Mouse (Mus musculus): Measurements from ENCODE around the gene Ptpn23. TPM values are rescaled to one million over a fixed set of nuclear protein-coding genes. Genes with fewer than 3 reads are reported as not detected.
"Not testable (repeated sequence)": the region's sequence is repeated elsewhere in the genome, so short reads cannot be mapped to it uniquely, and the experiment has no call there.

The Ptpn23 gene
- polyA plus RNA-seq, 1 experiment = 39.5 TPM

- H3K27ac ChIP-seq (ENCODE audit: insufficient read depth, low read length) = no peak within 1 kb of the TSS
- H3K4me3 ChIP-seq (ENCODE audit: insufficient read depth, low read length) = no peak within 1 kb of the TSS
- no peaks in the 10 kb centered on the region for H3K4me1 ChIP-seq (ENCODE audit: control insufficient read depth, insufficient read depth, low read length)
- no peak for TF ChIP-seq CTCF (IDR thresholded peaks at IDR 0.05; ENCODE audit: extremely low read depth, insufficient read depth, low read length)
- TF ChIP-seq POLR2A (IDR thresholded peaks at IDR 0.05; ENCODE audit: extremely low read depth, insufficient read depth, low read length) = no peak
These were observed 11.6 kb upstream of the Ptpn23 start, which contains the start of gene Ngp for GRCm38 (mm10) chr9:110419511-110420112. Gene Ngp (plus strand): TSS chr9:110419747.

- peak; percentile 46 for TF ChIP-seq CTCF (IDR thresholded peaks at IDR 0.05; ENCODE audit: extremely low read depth, insufficient read depth, low read length)
- no peak for TF ChIP-seq POLR2A (IDR thresholded peaks at IDR 0.05; ENCODE audit: extremely low read depth, insufficient read depth, low read length)
- Histone ChIP-seq H3K4me1 (ENCODE audit: control insufficient read depth, insufficient read depth, low read length) (no peaks in the 10 kb centered on the region), H3K27ac (ENCODE audit: insufficient read depth, low read length) (no peak overlapping the region), H3K4me3 (ENCODE audit: insufficient read depth, low read length) (no peak overlapping the region)
These were observed 5.8 kb upstream of the Ptpn23 start for GRCm38 (mm10) chr9:110413785-110414184.

GRCm38 (mm10) chr9:110412926-110413325 lies 4.9 kb upstream of the Ptpn23 start:
- H3K27ac ChIP-seq (ENCODE audit: insufficient read depth, low read length) = no peak overlapping the region
- no peak overlapping the region for H3K4me3 ChIP-seq (ENCODE audit: insufficient read depth, low read length)
- H3K4me1 ChIP-seq (ENCODE audit: control insufficient read depth, insufficient read depth, low read length) = no peaks in the 10 kb centered on the region
- TF ChIP-seq CTCF (IDR thresholded peaks at IDR 0.05; ENCODE audit: extremely low read depth, insufficient read depth, low read length) (no peak), POLR2A (IDR thresholded peaks at IDR 0.05; ENCODE audit: extremely low read depth, insufficient read depth, low read length) (no peak)

GRCm38 (mm10) chr9:110410908-110411887 lies 3.2 kb upstream of the Ptpn23 start:
- TF ChIP-seq POLR2A (IDR thresholded peaks at IDR 0.05; ENCODE audit: extremely low read depth, insufficient read depth, low read length) (no peak), CTCF (IDR thresholded peaks at IDR 0.05; ENCODE audit: extremely low read depth, insufficient read depth, low read length) (peak; percentile 97)
- Histone ChIP-seq H3K27ac (ENCODE audit: insufficient read depth, low read length) (no peak overlapping the region), H3K4me3 (ENCODE audit: insufficient read depth, low read length) (no peak overlapping the region), H3K4me1 (ENCODE audit: control insufficient read depth, insufficient read depth, low read length) (no peaks in the 10 kb centered on the region)

GRCm38 (mm10) chr9:110407311-110408098 lies 508 bp downstream of the Ptpn23 start:
- TF ChIP-seq POLR2A (IDR thresholded peaks at IDR 0.05; ENCODE audit: extremely low read depth, insufficient read depth, low read length) (no peak), CTCF (IDR thresholded peaks at IDR 0.05; ENCODE audit: extremely low read depth, insufficient read depth, low read length) (no peak)
- H3K4me1 ChIP-seq (ENCODE audit: control insufficient read depth, insufficient read depth, low read length) = no peaks in the 10 kb centered on the region

DNA sequence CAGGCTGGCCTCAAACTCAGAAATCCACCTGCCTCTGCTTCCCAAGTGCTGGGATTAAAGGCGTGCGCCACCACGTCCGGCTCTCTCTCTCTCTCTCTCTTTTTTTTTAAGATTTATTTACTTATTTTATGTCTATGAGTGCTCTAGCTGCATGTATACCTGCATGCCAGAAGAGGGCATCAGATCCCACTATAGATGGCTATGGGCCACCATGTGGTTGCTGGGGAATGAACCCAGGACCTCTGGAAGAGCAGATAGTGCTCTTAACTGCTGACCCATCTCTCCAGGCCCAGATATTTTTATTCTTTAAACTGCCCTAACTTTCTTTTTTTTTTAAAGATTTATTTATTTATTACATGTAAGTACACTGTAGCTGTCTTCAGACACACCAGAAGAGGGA lies 4.8 kb downstream of the Ptpn23 start:
- H3K27ac ChIP-seq (ENCODE audit: insufficient read depth, low read length); H3K4me3 ChIP-seq (ENCODE audit: insufficient read depth, low read length); H3K4me1 ChIP-seq (ENCODE audit: control insufficient read depth, insufficient read depth, low read length): not testable (repeated sequence)

More at GRCm38 (mm10) chr9:110407311-110408098, 508 bp downstream of the Ptpn23 start:
- H3K4me3 ChIP-seq (ENCODE audit: insufficient read depth, low read length) = peak overlapping the region; percentile 66
- H3K27ac ChIP-seq (ENCODE audit: insufficient read depth, low read length) = 0 out of 2 replicates have a peak overlapping the region, but pooled peaks have one; percentile 18

DNA sequence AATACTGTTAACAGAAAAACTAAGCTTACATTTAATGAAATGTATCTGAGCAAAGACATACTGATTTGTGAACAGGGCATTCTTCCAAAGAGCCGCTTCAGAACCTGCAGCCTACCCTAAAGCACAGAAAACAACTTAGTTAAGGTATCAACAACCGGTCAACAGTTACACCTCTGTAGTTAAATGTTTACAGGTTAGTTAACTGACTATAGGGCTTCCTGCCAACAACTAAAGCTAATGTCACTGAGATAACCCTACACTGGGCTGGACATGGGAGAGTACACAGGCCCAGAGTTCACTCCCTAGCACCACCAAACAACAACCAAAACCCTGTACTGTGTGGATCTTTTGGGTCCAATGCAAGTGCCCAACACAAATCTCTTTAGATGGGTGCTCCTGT lies 5.3 kb downstream of the Ptpn23 start:
- TF ChIP-seq CTCF (IDR thresholded peaks at IDR 0.05; ENCODE audit: extremely low read depth, insufficient read depth, low read length) (no peak), POLR2A (IDR thresholded peaks at IDR 0.05; ENCODE audit: extremely low read depth, insufficient read depth, low read length) (no peak)
- no peak overlapping the region for H3K4me3 ChIP-seq (ENCODE audit: insufficient read depth, low read length)
- H3K27ac ChIP-seq (ENCODE audit: insufficient read depth, low read length) = no peak overlapping the region
- H3K4me1 ChIP-seq (ENCODE audit: control insufficient read depth, insufficient read depth, low read length) = peaks cover 7% of the 10 kb centered on the region

DNA sequence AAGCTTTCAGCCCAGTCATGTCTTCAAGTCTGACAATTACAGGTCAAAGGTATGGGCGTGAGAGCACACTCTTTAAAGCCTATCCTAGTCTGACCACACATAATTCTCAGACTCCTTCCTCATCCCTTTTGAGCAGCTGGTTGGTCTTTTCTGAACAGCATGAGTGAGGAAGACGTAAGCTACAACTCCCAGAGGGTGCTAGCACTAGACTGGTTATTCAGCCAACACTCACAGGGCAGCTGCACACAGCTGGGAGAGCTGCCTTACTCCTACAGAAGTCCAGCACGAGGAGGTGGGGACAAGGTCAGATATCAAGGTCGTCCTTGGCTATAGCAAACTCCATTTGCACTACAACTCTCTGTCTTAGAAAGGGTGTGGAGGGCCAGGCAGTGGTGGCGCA lies 7.4 kb downstream of the Ptpn23 start:
- TF ChIP-seq CTCF (IDR thresholded peaks at IDR 0.05; ENCODE audit: extremely low read depth, insufficient read depth, low read length) = no peak
- no peak for TF ChIP-seq POLR2A (IDR thresholded peaks at IDR 0.05; ENCODE audit: extremely low read depth, insufficient read depth, low read length)
- no peak overlapping the region for H3K27ac ChIP-seq (ENCODE audit: insufficient read depth, low read length)
- no peak overlapping the region for H3K4me3 ChIP-seq (ENCODE audit: insufficient read depth, low read length)
- peaks cover 7% of the 10 kb centered on the region for H3K4me1 ChIP-seq (ENCODE audit: control insufficient read depth, insufficient read depth, low read length)

- H3K27ac ChIP-seq (ENCODE audit: insufficient read depth, low read length) = no peak overlapping the region
- TF ChIP-seq CTCF (IDR thresholded peaks at IDR 0.05; ENCODE audit: extremely low read depth, insufficient read depth, low read length) = no peak
- no peak for TF ChIP-seq POLR2A (IDR thresholded peaks at IDR 0.05; ENCODE audit: extremely low read depth, insufficient read depth, low read length)
- H3K4me1 ChIP-seq (ENCODE audit: control insufficient read depth, insufficient read depth, low read length) = no peaks in the 10 kb centered on the region
These were observed 14.7 kb downstream of the Ptpn23 start for GRCm38 (mm10) chr9:110393295-110393694.

More at GRCm38 (mm10) chr9:110393295-110393694, 14.7 kb downstream of the Ptpn23 start:
- no peak overlapping the region for H3K4me3 ChIP-seq (ENCODE audit: insufficient read depth, low read length)

All from cortical plate, adult 2 months (tissue).